Mouse (Mus musculus): ENCODE data around the gene Htra3.

- no peak for TF ChIP-seq EP300 (IDR thresholded peaks at IDR 0.05; ENCODE audit: low read depth)
- no peak for TF ChIP-seq CTCF (IDR thresholded peaks at IDR 0.05; ENCODE audit: low read depth)
These were observed 9.2 kb downstream of the Htra3 start for GRCm38 (mm10) chr5:35670412-35670801.

Measured in liver, embryonic 14.5 days (tissue).